Mouse (Mus musculus) heart, embryonic 14.5 days (tissue): ENCODE measurements around the gene Elovl1. TPM values are rescaled to one million over a fixed set of nuclear protein-coding genes. Genes with fewer than 3 reads are reported as not detected.

Experiments
- ATAC-seq: fragments of 200-750 bp; cut with Nextera tagmentation; 2 replicates; pipeline ENCODE4 v1.8.0; 2017; ENCODE audit warnings: low read depth, moderate TSS enrichment; ENCODE audit not compliant: insufficient number of reproducible peaks, insufficient read depth, low FRiP score
- H3K27ac ChIP-seq, 2 experiments: fragments of 200-500 bp in 1 of 2; fragments of 300-500 bp in 1 of 2; sonication (generic) in 1 of 2; replicated peaks in 1 of 2; 2 replicates each; pipeline ENCODE4 v1.5.1; 2012 to 2014; ENCODE audit warnings: low read depth in 2 of 2, low read length in 2 of 2, control low read depth in 1 of 2, mild to moderate bottlenecking in 1 of 2, mixed read lengths in 1 of 2; ENCODE audit not compliant: control insufficient read depth in 1 of 2, insufficient read depth in 1 of 2
- H3K27me3 ChIP-seq: fragments of 300-500 bp; sonication (generic); 2 replicates; pipeline ENCODE4 v1.6.1; 2014; ENCODE audit warnings: mild to moderate bottlenecking, low read length, control low read depth; ENCODE audit not compliant: control insufficient read depth, insufficient read depth
- H3K36me3 ChIP-seq: fragments of 300-500 bp; sonication (generic); 2 replicates; pipeline ENCODE4 v1.6.1; 2014; ENCODE audit warnings: mild to moderate bottlenecking, control low read depth, low read length, mixed read lengths; ENCODE audit not compliant: control insufficient read depth, insufficient read depth
- H3K4me1 ChIP-seq, 2 experiments: fragments of 200-500 bp in 1 of 2; fragments of 300-500 bp in 1 of 2; sonication (generic) in 1 of 2; 2 replicates each; pipeline ENCODE4 v1.6.1; 2012 to 2014; ENCODE audit warnings: low read length in 2 of 2, control low read depth in 1 of 2, mixed read lengths in 1 of 2; ENCODE audit not compliant: control insufficient read depth in 2 of 2, insufficient read depth in 2 of 2
- H3K4me2 ChIP-seq: fragments of 300-500 bp; sonication (generic); 2 replicates; pipeline ENCODE4 v1.6.1; 2014; ENCODE audit warnings: mild to moderate bottlenecking, low read length
- H3K4me3 ChIP-seq, 2 experiments: fragments of 200-500 bp in 1 of 2; fragments of 300-500 bp in 1 of 2; sonication (generic) in 1 of 2; 2 replicates each; pipeline ENCODE4 v1.5.1; 2012 to 2014; ENCODE audit warnings: low read length in 2 of 2, mild to moderate bottlenecking in 2 of 2, control low read depth in 1 of 2, low read depth in 1 of 2, moderate library complexity in 1 of 2; ENCODE audit not compliant: control insufficient read depth in 1 of 2, insufficient read depth in 1 of 2
- H3K9ac ChIP-seq: fragments of 300-500 bp; sonication (generic); 2 replicates; pipeline ENCODE4 v1.6.1; 2014; ENCODE audit warnings: mild to moderate bottlenecking, low read length
- H3K9me3 ChIP-seq: fragments of 300-500 bp; sonication (generic); 2 replicates; pipeline ENCODE4 v1.6.1; 2016; ENCODE audit warnings: low read length, control low read depth; ENCODE audit not compliant: control insufficient read depth
- WGBS: fragments of 180-500 bp; shearing (Covaris S2); extraction: QIAGEN DNeasy Blood & Tissue Kit; methylation state at CpG from one replicate; pipeline ENCODE4 v1.1.7; 2014; 5-methylcytosine and 5-hydroxymethylcytosine counted together
- polyA plus RNA-seq: library from polyadenylated mRNA; unstranded; fragments of >200 nt; fragmentation: Nextera tagmentation; extraction: Ambion mirVana; gene quantifications from 2 replicates; pipeline ENCODE4 v1.2.1, GENCODE M21; 2014

The Elovl1 gene
- polyA plus RNA-seq, 1 experiment from 2014 or later = 60.3 TPM

GRCm38 (mm10) chr4:118415779-118416178, 12.1 kb upstream of the Elovl1 start:
- 76% methylated on average over 2 of the region's 2 CpGs for WGBS
- H3K27me3 ChIP-seq = no peaks in the 10 kb centered on the region
- H3K9me3 ChIP-seq = no peaks in the 10 kb centered on the region
- H3K4me2 ChIP-seq = no peak overlapping the region
- no peak for ATAC-seq
- H3K4me1 ChIP-seq = no peaks in the 10 kb centered on the region
- no peak overlapping the region for H3K27ac ChIP-seq
- no peak overlapping the region for H3K9ac ChIP-seq
- no peak overlapping the region for H3K4me3 ChIP-seq
- H3K36me3 ChIP-seq = peaks cover 94% of the 10 kb centered on the region

GRCm38 (mm10) chr4:118416329-118416728, 11.6 kb upstream of the Elovl1 start:
- no peak overlapping the region for H3K4me2 ChIP-seq
- no peak overlapping the region for H3K4me3 ChIP-seq
- WGBS = 92% methylated on average over 5 of the region's 5 CpGs
- no peaks in the 10 kb centered on the region for H3K27me3 ChIP-seq
- H3K36me3 ChIP-seq = peaks cover 97% of the 10 kb centered on the region
- no peaks in the 10 kb centered on the region for H3K9me3 ChIP-seq
- no peak for ATAC-seq
- no peak overlapping the region for H3K9ac ChIP-seq
- H3K27ac ChIP-seq = no peak overlapping the region
- no peaks in the 10 kb centered on the region for H3K4me1 ChIP-seq

- H3K27me3 ChIP-seq = no peaks in the 10 kb centered on the region
- no peak overlapping the region for H3K4me2 ChIP-seq
- 79% methylated on average over 13 of the region's 13 CpGs for WGBS
- no peak overlapping the region for H3K27ac ChIP-seq
- no peak for ATAC-seq
- no peaks in the 10 kb centered on the region for H3K4me1 ChIP-seq
- H3K9me3 ChIP-seq = no peaks in the 10 kb centered on the region
- no peak overlapping the region for H3K9ac ChIP-seq
- peaks cover 95% of the 10 kb centered on the region for H3K36me3 ChIP-seq
- no peak overlapping the region for H3K4me3 ChIP-seq
These were observed 10.6 kb upstream of the Elovl1 start for GRCm38 (mm10) chr4:118417112-118417797.

- H3K4me3 ChIP-seq = no peak overlapping the region
- H3K9me3 ChIP-seq = no peaks in the 10 kb centered on the region
- no peaks in the 10 kb centered on the region for H3K27me3 ChIP-seq
- H3K9ac ChIP-seq = no peak overlapping the region
- peaks cover 67% of the 10 kb centered on the region for H3K36me3 ChIP-seq
- ATAC-seq = no peak
- H3K4me1 ChIP-seq = no peaks in the 10 kb centered on the region
- H3K27ac ChIP-seq = no peak overlapping the region
- H3K4me2 ChIP-seq = no peak overlapping the region
- 89% methylated on average over 3 of the region's 3 CpGs for WGBS
These were observed 6.5 kb upstream of the Elovl1 start for GRCm38 (mm10) chr4:118421384-118421783.

- ATAC-seq = no peak
- 43% methylated on average over 4 of the region's 4 CpGs for WGBS
- no peak overlapping the region for H3K4me2 ChIP-seq
These were observed 3.2 kb upstream of the Elovl1 start for GRCm38 (mm10) chr4:118424541-118425160.

GRCm38 (mm10) chr4:118425374-118425773, 2.5 kb upstream of the Elovl1 start:
- H3K4me3 ChIP-seq = no peak overlapping the region
- no peak for ATAC-seq
- peaks cover 34% of the 10 kb centered on the region for H3K36me3 ChIP-seq
- H3K9me3 ChIP-seq = no peaks in the 10 kb centered on the region
- WGBS = 96% methylated on average over 1 of the region's 1 CpGs
- H3K27ac ChIP-seq = no peak overlapping the region
- no peak overlapping the region for H3K9ac ChIP-seq
- no peak overlapping the region for H3K4me2 ChIP-seq
- no peaks in the 10 kb centered on the region for H3K27me3 ChIP-seq
- peaks cover 12 to 21% of the 10 kb centered on the region in 2 experiments for H3K4me1 ChIP-seq

More at GRCm38 (mm10) chr4:118424541-118425160, 3.2 kb upstream of the Elovl1 start:
- Histone ChIP-seq H3K36me3 (peaks cover 38% of the 10 kb centered on the region), H3K27ac (no peak overlapping the region), H3K9ac (no peak overlapping the region), H3K4me1 (peaks cover 12 to 19% of the 10 kb centered on the region in 2 experiments), H3K4me3 (no peak overlapping the region), H3K27me3 (no peaks in the 10 kb centered on the region), H3K9me3 (no peaks in the 10 kb centered on the region)

GRCm38 (mm10) chr4:118427415-118427767, 502 bp upstream of the Elovl1 start:
- Histone ChIP-seq H3K4me3 (peak overlapping the region; percentile 54 to 61), H3K27ac (peak overlapping the region; percentile 43 to 72), H3K9me3 (no peaks in the 10 kb centered on the region), H3K36me3 (peaks cover 37% of the 10 kb centered on the region), H3K27me3 (no peaks in the 10 kb centered on the region), H3K4me2 (peak overlapping the region; percentile 86), H3K4me1 (peaks cover 12 to 21% of the 10 kb centered on the region in 2 experiments), H3K9ac (peak overlapping the region; percentile 79)
- ATAC-seq = peak; percentile 1; the same call in 1 of the 2 replicates
- WGBS = under 1% methylated on average over 5 of the region's 5 CpGs
